Mouse (Mus musculus) lung, adult 2 months (tissue): ENCODE data around the gene Phgdh. TPM values are rescaled to one million over a fixed set of nuclear protein-coding genes. Genes with fewer than 3 reads are reported as not detected.

ENCODE experiments used
- DNase-seq: peaks from one replicate; pipeline ENCODE4 v3.0.0; 2022
- H3K4me1 ChIP-seq: fragments of 200-500 bp; 2 replicates; pipeline ENCODE4 v1.6.1; 2011; ENCODE audit warnings: low read length; ENCODE audit not compliant: control insufficient read depth, insufficient read depth
- H3K4me3 ChIP-seq: fragments of 200-500 bp; replicated peaks from 2 replicates; pipeline ENCODE3; 2011; ENCODE audit warnings: low read depth, mild to moderate bottlenecking, control low read depth, low read length; ENCODE audit errors: extremely low read depth
- CTCF ChIP-seq: fragments of 200-500 bp; IDR thresholded peaks from 2 replicates; pipeline ENCODE4 v1.5.1; 2011; ENCODE audit warnings: mild to moderate bottlenecking, low read length, control low read depth; ENCODE audit not compliant: insufficient read depth
- POLR2A ChIP-seq: fragments of 200-500 bp; IDR thresholded peaks from 2 replicates; pipeline ENCODE4 v1.6.1; 2011; ENCODE audit warnings: low read depth, mild to moderate bottlenecking, control low read depth, low read length, borderline replicate concordance; ENCODE audit errors: extremely low read depth
- WGBS: fragments of 180-500 bp; shearing (Covaris S2); methylation state at CpG from one replicate; pipeline ENCODE4 v1.1.7; 2018; 5-methylcytosine and 5-hydroxymethylcytosine counted together
- polyA plus RNA-seq: library from polyadenylated mRNA; depleted of rRNA; stranded (reverse); fragments of >200 nt; gene quantifications from 2 replicates; pipeline ENCODE4 v1.2.3, GENCODE M21; 2012

Gene Phgdh
- polyA plus RNA-seq, 1 experiment = 19.8 TPM

DNA sequence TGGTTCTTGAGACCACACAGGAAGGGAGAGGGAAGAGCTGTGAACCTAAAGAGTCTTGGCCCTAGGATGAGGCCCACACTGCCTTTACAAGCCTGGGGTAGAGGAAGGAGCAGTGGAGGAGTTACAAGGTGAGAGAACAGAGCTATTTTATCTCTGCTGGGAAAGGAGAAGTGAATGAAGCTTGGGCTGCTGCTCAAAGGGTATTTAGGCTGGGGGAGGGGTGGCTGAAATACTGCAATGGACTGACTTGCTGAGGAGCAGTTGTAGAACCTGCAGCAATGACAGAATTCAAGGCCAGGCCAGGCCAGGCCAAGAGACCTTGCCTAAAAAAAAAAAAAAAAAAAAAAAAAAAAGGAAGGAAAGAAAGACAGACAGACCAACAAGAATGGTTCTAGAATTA is 4.5 kb downstream of the Phgdh start:
- no peak for DNase-seq
- H3K4me3 ChIP-seq = no peak overlapping the region
- TF ChIP-seq CTCF (no peak), POLR2A (no peak)
- H3K4me1 ChIP-seq = no peaks in the 10 kb centered on the region; the same call in 1 of the 2 replicates

- Histone ChIP-seq H3K4me1 (no peaks in the 10 kb centered on the region), H3K4me3 (no peak overlapping the region)
- 96% methylated on average over 2 of the region's 2 CpGs for WGBS
- TF ChIP-seq CTCF = no peak
- TF ChIP-seq POLR2A = no peak
- no peak for DNase-seq
These were observed 5.8 kb downstream of the Phgdh start for GRCm38 (mm10) chr3:98334010-98334409.

- DNase-seq = no peak
- no peak for TF ChIP-seq CTCF
- no peak for TF ChIP-seq POLR2A
- Histone ChIP-seq H3K4me3 (no peak overlapping the region), H3K4me1 (no peaks in the 10 kb centered on the region)
- 64% methylated on average over 9 of the region's 9 CpGs for WGBS
These were observed 15.6 kb downstream of the Phgdh start for GRCm38 (mm10) chr3:98324235-98324634.

DNA sequence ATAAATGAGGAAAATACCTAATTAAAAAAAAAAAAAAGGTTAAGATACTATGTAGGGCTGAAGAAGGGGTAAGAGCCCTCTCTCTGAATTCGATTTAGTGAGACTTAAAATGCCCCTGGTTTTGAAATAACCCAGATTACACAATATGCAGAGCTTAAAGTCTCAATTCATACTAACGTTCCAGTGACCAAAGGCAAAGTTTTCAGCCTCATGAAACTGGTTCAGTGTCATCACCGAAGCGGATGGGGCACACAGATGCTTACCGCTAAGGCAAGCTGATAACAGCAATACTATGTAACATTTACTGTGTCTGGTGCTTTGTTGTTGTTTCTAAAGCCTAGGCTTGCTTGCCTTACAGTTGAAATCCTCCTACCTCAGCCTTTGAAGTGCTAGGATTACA is 17.6 kb downstream of the Phgdh start:
- Histone ChIP-seq H3K4me3 (no peak overlapping the region), H3K4me1 (no peaks in the 10 kb centered on the region)
- WGBS = 87% methylated on average over 5 of the region's 5 CpGs
- no peak for TF ChIP-seq CTCF
- TF ChIP-seq POLR2A = no peak
- DNase-seq = no peak

GRCm38 (mm10) chr3:98319190-98319589 is 20.6 kb downstream of the Phgdh start:
- WGBS = 78% methylated on average over 2 of the region's 2 CpGs
- no peak for DNase-seq

GRCm38 (mm10) chr3:98317143-98317542 is 22.6 kb downstream of the Phgdh start:
- TF ChIP-seq CTCF (no peak), POLR2A (no peak)
- Histone ChIP-seq H3K4me3 (no peak overlapping the region), H3K4me1 (no peaks in the 10 kb centered on the region)
- 63% methylated on average over 3 of the region's 3 CpGs for WGBS
- no peak for DNase-seq

More at GRCm38 (mm10) chr3:98319190-98319589, 20.6 kb downstream of the Phgdh start:
- no peak overlapping the region for H3K4me3 ChIP-seq
- no peak for TF ChIP-seq POLR2A
- TF ChIP-seq CTCF = no peak
- no peaks in the 10 kb centered on the region for H3K4me1 ChIP-seq

- no peak for TF ChIP-seq CTCF
- TF ChIP-seq POLR2A = no peak
These were observed 24.6 kb downstream of the Phgdh start for GRCm38 (mm10) chr3:98315181-98315580.

DNA sequence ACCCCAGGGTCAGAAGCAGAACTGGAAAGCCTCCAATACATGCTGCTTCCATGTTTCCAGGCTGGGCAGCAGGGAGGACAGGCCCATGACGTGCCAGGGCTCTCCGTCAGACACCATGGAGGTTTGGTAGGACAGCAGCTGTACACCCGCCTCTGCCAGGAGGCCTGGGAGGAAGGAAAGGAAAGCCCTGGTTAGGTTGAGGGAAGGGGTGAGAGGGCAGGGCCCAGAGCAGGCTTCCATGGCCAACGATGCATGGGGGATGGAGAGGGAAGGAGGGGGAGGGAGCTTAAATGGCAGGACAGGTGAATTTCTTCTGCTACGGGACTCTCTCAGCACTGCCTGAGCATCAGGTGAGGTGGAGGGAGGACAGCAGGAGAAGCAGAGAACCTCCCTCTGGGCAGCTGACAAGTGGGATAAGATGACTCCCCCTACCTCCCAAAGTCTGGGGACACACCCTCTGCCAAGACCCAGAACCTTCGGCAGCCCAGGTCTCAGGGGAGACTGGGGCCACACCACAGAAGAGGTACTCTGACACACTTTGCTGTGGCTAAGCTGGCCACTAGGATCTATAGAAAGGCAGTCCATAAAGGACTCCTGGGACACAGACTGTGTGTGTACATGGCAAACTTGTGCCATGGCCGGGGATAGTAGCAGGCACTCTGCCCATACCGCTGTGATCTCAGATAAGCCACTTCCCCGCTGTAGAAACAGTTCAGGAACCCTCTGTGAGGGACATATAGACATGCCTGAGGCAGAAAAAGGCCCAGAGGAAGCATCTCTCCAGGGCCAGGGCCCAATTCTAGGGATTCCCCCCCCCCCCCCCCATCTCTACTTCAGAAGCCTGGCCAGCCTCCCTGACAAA is 26.3 kb downstream of the Phgdh start:
- 76% methylated on average over 9 of the region's 9 CpGs for WGBS
- DNase-seq = no peak

More at GRCm38 (mm10) chr3:98315181-98315580, 24.6 kb downstream of the Phgdh start:
- 73% methylated on average over 2 of the region's 2 CpGs for WGBS
- Histone ChIP-seq H3K4me3 (no peak overlapping the region), H3K4me1 (no peaks in the 10 kb centered on the region)
- DNase-seq = no peak

GRCm38 (mm10) chr3:98312867-98313266 is 26.9 kb downstream of the Phgdh start:
- no peaks in the 10 kb centered on the region for H3K4me1 ChIP-seq
- WGBS = 31% methylated on average over 7 of the region's 7 CpGs
- TF ChIP-seq POLR2A = no peak
- peak; percentile 53 for TF ChIP-seq CTCF
- peak; percentile 56 for DNase-seq
- no peak overlapping the region for H3K4me3 ChIP-seq

More for the DNA sequence above, 26.3 kb downstream of the Phgdh start:
- Histone ChIP-seq H3K4me1 (no peaks in the 10 kb centered on the region), H3K4me3 (no peak overlapping the region)
- TF ChIP-seq POLR2A (no peak), CTCF (no peak)

GRCm38 (mm10) chr3:98310456-98310855 is 29.3 kb downstream of the Phgdh start:
- WGBS = 91% methylated on average over 1 of the region's 1 CpGs
- no peak for DNase-seq
- Histone ChIP-seq H3K4me1 (no peaks in the 10 kb centered on the region), H3K4me3 (no peak overlapping the region)
- TF ChIP-seq POLR2A (no peak), CTCF (no peak)
